Mouse (Mus musculus) cerebellum, adult 11 months (tissue): ENCODE results near the gene Tarbp2.

ENCODE experiments used
- DNase-seq: peaks from one replicate; pipeline ENCODE4 v3.0.0; 2022

The Tarbp2 gene

GRCm38 (mm10) chr15:102517976-102518858 lies at the start of gene Tarbp2:
Gene Tarbp2, plus strand, starts transcription at chr15:102518192.
- DNase-seq: peak; percentile 100

- DNase-seq: no peak
Observed at GRCm38 (mm10) chr15:102468675-102469370, 49.2 kb upstream of the Tarbp2 start.

DNA sequence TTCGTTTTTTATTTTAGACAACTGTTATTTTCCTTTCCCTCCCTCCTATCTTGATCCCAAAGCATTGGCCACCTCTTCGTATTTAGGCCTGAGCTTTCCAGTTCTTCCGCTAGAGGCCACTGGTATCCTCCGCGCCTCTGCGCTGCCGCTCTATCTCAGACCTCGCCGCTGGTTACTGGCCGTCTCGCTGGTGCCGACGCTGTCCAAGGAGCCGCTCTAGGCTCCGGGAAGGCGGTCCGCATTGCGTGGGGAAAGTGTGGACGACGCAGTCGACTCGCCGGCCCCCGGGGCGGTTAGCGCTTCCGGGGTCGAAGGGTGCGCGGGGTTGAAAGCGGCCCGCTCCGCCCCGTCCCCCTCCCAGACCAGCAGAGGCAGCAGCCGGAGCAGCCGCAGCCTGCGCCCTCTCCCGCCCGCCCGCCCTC lies 47.8 kb upstream of the Tarbp2 start, which contains the start of gene Pcbp2:
Gene Pcbp2 (plus strand): TSS at position 357 of the 422 bp plus-strand sequence.
- peak; percentile 95 for DNase-seq

- peak; percentile 82 for DNase-seq
Observed at GRCm38 (mm10) chr15:102470605-102471294, 47.2 kb upstream of the Tarbp2 start.

- no peak for DNase-seq
Observed at GRCm38 (mm10) chr15:102471295-102471645, 46.7 kb upstream of the Tarbp2 start.

GRCm38 (mm10) chr15:102471727-102472126 lies 46.3 kb upstream of the Tarbp2 start:
- DNase-seq: no peak

- DNase-seq: no peak
Observed at GRCm38 (mm10) chr15:102473246-102473645, 44.7 kb upstream of the Tarbp2 start.

DNA sequence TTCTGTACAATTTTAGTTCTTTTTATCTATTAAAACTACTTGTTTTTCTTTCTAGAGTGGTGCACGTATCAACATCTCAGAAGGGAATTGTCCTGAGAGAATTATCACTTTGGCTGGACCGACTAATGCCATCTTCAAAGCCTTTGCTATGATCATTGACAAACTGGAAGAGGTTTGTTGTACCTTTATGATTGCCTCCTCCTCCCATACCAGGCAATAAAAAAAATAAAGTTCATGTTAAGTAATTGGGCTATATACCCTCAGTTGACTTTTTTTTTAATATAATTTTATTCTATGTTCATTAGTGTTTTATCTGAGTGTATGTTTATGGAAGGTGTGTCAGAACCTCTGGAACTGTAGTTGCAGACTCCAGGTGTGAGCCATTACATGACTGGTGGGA lies 43.5 kb upstream of the Tarbp2 start:
- DNase-seq: no peak

DNA sequence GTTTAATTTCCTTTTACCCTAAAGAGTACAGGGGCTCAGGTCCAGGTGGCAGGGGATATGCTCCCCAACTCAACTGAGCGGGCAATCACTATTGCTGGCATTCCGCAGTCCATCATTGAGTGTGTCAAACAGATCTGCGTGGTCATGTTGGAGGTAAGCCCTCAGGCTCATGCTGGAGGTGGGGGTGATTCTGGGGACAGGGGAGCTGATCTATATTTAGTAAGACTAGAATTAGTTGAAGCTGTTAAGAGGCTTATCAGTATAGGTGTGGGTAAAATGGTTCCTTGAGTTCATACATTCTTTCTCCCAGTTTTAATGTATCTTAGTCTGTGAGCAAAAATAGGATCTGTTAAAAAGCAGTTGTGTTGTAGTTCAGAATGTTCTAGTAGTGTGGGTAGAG lies 34.9 kb upstream of the Tarbp2 start:
- no peak for DNase-seq

DNA sequence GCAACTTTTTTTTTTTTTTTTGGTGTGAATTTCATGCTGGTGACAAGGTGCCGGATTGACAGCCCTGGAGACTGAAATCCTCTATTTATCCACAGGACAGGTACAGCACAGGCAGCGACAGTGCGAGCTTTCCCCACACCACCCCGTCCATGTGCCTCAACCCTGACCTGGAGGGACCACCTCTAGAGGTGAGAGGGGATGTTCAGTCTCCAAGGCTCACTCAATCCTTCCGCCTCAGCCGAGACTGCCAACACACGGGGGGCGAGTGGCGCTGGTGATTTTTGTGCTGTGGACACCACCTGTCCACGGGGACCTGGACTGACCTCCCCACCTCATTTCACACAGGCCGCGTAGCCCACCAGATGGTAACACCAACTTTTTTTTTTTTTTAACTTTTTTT lies 32.1 kb upstream of the Tarbp2 start:
- DNase-seq: no peak

DNA sequence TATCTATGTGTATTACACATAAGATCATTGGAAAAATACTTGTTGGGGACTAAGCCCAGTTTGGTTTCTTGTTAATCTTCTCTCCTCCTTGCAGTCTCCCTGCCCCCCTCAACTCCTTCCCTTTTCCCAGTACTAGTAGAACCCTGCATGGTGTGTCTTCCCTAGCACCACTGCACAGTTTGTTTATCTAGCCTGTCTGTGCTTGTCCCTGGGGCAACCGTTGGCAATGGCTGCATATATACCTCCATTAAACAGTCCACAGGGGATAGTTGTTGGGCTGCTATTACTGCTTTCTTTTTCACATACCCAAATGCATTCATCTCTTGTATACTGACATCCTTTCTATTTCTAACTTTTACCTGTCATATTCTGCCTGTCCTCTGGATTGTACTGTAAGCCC lies 30.3 kb upstream of the Tarbp2 start:
- DNase-seq: no peak

GRCm38 (mm10) chr15:102498322-102498721 lies 19.7 kb upstream of the Tarbp2 start:
- DNase-seq: no peak

GRCm38 (mm10) chr15:102499370-102499769 lies 18.6 kb upstream of the Tarbp2 start:
- DNase-seq: no peak

GRCm38 (mm10) chr15:102499851-102500250 lies 18.1 kb upstream of the Tarbp2 start:
- no peak for DNase-seq

DNA sequence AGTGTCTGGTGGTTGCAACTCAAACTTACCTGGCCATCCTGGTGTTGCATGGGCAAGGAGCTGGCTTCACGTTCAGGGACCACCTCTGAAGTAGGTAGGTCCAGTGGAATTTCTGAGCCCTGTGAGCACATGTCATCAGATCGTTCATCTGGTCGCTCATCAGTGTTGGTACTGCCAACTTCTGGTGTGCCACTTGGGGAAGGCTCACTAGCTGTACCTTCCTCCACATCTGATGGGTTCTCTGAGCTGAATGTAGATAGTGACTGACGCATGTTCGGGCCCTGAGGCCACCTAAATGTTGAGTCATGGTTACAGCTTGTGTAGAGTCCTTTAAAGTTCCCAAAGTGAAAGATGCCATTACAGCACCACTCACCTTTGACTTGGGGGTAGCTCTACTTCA lies 17.5 kb upstream of the Tarbp2 start:
- DNase-seq: no peak

GRCm38 (mm10) chr15:102501084-102501814 lies 16.7 kb upstream of the Tarbp2 start:
- DNase-seq: no peak

- DNase-seq: no peak
Observed at GRCm38 (mm10) chr15:102502254-102502840, 15.6 kb upstream of the Tarbp2 start.

DNA sequence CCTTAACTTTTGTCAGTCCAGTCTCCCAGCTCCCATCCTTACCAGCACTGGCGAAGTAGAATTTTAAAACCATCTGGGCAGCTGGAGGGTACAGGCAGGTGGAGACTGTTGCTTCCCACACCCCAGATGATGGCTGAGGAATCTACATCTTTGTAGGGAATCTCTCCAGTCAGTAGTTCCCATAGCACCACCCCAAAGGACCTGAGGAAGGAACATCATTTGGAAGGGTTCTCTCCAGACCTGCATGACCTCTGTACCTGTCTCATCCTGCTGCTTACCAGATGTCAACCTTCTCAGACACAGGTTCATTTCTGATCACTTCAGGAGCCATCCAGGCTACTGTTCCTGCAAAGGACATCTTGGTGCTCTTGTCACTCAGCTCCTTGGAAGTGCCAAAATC lies 14.5 kb upstream of the Tarbp2 start, which contains the start of gene Gm10337:
Gene Gm10337 (plus strand): TSS at position 276 of the 400 bp plus-strand sequence.
- DNase-seq: no peak

DNA sequence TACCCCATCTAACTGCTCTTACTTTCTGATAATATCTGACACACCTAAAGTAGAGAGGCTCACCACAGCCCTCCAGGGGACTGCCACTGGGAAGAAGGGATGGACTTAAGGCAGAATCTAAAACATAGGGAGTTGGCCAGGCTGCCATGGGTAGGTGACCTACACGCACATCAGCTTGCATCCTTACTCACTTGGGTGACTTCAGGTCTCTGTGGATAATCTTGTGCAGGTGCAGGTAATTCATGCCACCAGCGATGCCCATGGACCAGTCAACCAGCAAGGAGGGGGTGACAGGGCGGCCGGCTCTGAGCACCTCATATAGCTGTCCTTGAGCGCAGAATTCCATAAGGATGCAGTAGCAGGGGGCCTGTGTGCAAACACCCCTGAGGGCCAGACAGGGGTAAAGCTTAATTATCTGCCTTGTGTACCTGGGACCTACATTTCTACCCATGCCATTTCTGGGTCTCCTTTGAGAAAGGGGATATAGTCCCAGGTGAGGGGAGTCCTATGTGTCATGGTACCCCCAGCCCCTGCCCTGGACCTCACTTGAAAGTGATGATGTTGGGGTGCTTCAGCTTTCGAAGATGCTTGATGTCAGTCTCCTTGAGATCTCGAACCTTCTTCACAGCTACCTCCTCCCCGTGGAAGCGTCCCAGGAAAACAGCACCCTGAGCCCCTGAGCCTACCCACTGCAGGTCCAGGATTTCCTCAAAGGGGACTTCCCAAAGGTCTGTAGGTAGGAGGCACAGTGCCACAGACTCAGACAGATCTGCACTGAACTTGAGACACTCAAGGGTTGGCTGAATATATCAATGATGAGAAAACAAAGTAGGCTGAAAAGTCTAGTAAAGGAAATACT lies 13.8 kb upstream of the Tarbp2 start:
- no peak for DNase-seq

GRCm38 (mm10) chr15:102505073-102505769 lies 12.8 kb upstream of the Tarbp2 start:
- DNase-seq: no peak
